Mouse (Mus musculus) layer of hippocampus, adult 2 months (tissue): ENCODE results near the gene Mrtfb. TPM values are rescaled to one million over a fixed set of nuclear protein-coding genes. Genes with fewer than 3 reads are reported as not detected.

Experiments used
- DNase-seq, 2 experiments: peaks; one replicate each; pipeline ENCODE4 v3.0.0; 2022; ENCODE audit warnings: low spot score in 2 of 2
- H3K27ac ChIP-seq: fragments of 200-600 bp; 2 replicates; pipeline ENCODE4 v1.8.1; 2022
- H3K4me3 ChIP-seq: fragments of 200-600 bp; 2 replicates; pipeline ENCODE4 v1.8.1; 2022; ENCODE audit warnings: mild to moderate bottlenecking
- CTCF ChIP-seq: fragments of 200-600 bp; conservative IDR thresholded peaks from 2 replicates; pipeline ENCODE4 v1.8.1; 2022; ENCODE audit warnings: antibody characterized with exemption, mild to moderate bottlenecking, moderate library complexity
- long read RNA-seq, 2 experiments: library from polyadenylated mRNA; stranded (forward); transcript quantifications; one replicate each; pipeline ENCODE4 v2.0.0; 2021; ENCODE audit warnings: borderline mapping rate in 2 of 2
- total RNA-seq, 2 experiments: library from RNA; stranded (reverse); gene quantifications; 2 replicates each; pipeline ENCODE4 v1.2.3; 2021

Gene Mrtfb
- total RNA-seq = 100 to 1,000 TPM; 173 to 185 TPM
- long read RNA-seq, experiment 1, full-length matches to known transcripts = 8 of 34 reads
- long read RNA-seq, experiment 1, partial matches to known transcripts = 21 of 34 reads
- long read RNA-seq, experiment 1, other reads (novel, unspliced or antisense) = 5 of 34 reads
- long read RNA-seq, experiment 2, full-length matches to known transcripts = 9 of 54 reads
- long read RNA-seq, experiment 2, partial matches to known transcripts = 15 of 54 reads
- long read RNA-seq, experiment 2, other reads (novel, unspliced or antisense) = 30 of 54 reads

DNA sequence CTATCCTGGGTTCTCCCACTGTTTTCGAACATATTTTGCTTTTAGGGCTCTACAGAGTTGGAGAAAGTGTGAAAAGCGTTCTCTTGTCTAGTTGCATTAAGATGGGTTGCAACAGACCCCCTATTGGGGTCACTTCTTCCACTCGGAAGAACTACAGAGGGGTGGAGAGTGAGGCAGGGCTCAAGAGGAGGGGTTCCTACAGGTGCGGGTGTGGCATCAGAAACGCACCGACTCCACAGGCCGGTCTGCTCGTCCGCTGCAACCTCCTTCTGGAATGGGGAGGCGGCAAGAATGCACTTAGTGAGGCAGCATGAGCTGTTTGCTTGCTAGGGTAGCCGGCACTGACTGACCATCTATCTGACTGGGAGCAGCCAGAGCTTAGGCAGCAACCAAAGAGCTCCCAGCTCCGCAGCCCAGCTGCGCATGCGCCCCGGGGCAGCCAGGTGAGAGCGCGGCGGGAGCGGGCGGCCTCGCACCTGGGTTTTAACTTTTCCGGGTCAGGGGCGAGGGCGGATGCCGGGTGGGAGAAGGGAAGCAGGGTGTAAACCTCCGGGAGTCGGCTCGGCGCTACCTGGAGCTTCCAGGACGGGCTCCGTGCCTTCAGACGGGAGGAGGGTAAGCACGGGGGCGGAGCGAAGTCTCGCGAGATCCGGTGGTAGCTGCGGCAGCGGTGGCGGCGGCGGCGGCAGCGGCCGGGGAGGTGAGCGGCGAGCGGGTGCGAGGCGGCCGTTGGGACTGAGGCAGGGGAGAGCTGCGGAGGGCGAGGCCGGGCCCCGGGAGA is at the start of gene Mrtfb:
Mrtfb (plus strand) TSS at position 627 of the 781 bp plus-strand sequence.
- peak within 1 kb of the TSS; percentile 98 for H3K27ac ChIP-seq
- peak; percentile 74 to 88 for DNase-seq
- H3K4me3 ChIP-seq = peak within 1 kb of the TSS; percentile 78
- peak; percentile 59 for TF ChIP-seq CTCF

DNA sequence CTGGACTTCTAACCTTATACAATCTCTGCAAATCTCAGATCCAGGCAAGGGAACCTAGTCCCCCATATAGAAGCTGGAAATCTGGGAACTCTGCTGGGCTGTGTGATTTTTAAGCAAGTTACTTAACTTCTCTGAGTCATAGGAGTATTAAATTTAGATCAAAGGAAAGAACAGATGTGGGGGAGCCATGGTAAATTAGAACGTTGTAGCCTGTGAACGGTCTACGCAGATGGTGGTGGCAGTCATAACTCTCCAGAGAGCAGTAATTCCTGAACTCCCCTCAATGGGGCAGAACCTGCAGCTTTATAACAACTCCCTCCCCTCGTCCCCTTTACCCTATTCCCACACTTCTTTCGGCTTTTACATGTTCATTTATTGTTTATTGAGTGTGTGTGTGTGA is 48.6 kb upstream of the Mrtfb start:
- peak; percentile 34 for TF ChIP-seq CTCF
- Histone ChIP-seq H3K4me3 (no peak overlapping the region), H3K27ac (peak overlapping the region; percentile 61; the same call in 1 of the 2 replicates)
- DNase-seq = peak; percentile 35 to 57

DNA sequence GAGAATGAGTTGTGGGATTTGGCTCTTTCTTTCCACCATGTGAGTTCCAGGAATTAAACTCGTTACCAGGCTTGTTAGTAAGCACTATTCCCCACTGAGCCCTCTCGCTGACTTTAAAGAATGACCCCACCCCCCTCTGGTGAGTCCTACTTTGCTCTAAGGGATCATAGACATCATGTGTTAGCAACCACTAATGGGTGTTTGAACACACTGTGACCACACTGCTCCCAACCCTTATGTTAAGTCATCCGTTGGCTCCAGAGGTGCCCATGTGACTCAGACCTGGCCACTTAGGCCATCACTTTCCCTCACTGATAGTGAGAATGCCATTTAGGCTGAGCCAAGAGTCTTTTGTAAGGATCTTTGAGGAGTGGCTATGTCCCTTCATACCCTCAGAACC is 48.2 kb upstream of the Mrtfb start:
- H3K27ac ChIP-seq = peak overlapping the region; percentile 61

DNA sequence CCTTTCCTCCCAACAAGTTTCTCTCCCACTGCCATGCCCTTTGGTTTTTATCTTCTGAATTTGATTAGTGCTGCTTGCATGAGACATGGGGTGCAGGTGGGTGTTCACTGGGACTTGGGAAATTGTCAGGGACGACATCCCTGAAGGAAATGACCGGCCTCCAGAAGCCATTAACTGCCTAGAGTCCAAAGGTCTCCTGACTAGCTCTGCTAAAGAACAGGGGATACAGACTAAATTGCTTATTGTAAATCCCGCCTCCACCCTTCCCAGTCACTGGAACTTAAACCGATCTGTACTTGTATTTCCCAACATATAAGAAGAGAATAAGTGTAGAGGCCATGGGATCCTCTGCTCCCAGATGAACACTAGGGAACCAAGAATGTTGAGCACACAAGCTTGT is 43.5 kb upstream of the Mrtfb start:
- no peak for TF ChIP-seq CTCF
- no peak overlapping the region for H3K4me3 ChIP-seq
- no peak for DNase-seq
- H3K27ac ChIP-seq = no peak overlapping the region

More for the DNA sequence above, 48.2 kb upstream of the Mrtfb start:
- TF ChIP-seq CTCF = no peak
- no peak overlapping the region for H3K4me3 ChIP-seq
- DNase-seq = no peak

DNA sequence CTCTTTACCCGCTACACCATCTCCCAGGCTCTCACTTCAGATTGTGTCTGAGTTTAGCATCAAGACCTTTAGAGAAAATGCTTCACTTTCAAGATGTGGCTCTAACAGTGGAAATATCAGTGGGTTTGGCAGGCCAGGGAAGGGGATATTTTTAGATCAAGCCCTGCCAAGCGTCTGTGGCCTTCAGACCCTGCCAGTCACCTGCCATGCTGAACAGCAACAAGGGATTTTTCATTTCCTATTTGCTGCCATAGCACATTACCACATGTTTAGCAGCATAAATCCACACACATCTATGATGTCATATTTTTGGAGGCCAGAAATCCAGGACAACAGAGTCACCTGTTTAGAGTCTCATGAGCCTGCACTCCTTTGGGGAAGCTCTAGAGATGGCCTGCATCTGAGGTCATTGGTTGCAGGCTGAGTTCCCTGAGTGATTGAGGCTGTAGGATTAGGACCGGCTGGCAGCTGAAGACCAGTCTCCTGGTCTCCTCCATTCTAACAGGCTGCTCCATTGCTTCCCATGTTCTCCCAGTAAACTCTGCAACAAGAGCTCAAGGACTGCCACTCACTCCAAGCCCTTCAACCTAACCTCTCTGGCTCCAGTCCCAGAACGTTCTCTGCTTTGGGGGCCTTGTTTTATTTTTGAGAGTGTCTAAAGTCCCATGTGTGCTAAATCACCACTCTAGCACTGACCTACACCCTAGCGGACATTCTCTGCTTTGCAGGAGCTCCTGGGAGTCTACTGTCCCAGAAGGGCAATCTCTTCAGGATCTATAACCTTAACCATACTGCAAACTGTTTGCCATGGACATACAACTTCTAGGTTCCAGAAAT is 39.9 kb upstream of the Mrtfb start:
- H3K4me3 ChIP-seq = no peak overlapping the region
- no peak for DNase-seq
- no peak overlapping the region for H3K27ac ChIP-seq
- TF ChIP-seq CTCF = 0 out of 2 replicates have a peak, but pooled peaks have one; percentile 14

DNA sequence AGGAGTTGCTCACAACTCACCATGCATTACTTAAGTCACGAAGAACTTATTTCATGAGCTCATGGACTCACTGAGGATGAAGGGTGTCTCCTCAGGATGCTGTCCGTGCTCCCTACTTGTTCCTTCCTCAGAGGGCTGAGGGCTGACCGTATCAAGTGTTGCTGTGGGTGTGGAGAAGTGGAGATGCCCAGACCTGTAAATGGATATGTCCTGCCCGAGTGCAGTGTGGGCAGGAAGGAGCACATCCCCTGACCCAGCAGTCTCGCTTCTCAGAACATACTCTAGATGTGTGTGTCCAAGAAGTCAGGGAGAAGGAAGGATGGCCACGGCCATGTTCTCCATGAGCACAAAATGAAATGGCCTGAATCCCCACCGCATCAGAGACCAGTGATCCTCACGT is 38.3 kb upstream of the Mrtfb start:
- TF ChIP-seq CTCF = no peak
- no peak for DNase-seq
- Histone ChIP-seq H3K4me3 (no peak overlapping the region), H3K27ac (no peak overlapping the region)

DNA sequence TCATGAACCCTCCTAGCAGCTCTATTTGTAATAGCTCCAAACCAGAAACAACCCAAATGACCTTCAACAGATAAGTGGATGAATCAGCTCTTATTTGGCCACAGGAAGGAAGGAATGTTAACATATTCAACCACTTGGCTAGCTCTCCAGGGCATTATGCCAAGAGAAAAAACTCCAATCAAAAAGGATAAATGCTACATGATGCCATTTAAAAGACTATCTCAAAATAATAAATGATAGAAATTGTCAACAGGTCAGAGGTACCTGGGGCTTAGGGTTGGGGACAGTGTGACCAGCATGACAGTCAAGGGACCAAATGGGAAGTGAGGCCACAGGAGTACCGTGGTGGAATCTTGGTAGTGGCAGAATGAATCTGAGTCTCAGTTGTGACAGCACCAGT is 34.8 kb upstream of the Mrtfb start:
- Histone ChIP-seq H3K4me3 (no peak overlapping the region), H3K27ac (no peak overlapping the region)
- TF ChIP-seq CTCF = no peak
- no peak for DNase-seq

DNA sequence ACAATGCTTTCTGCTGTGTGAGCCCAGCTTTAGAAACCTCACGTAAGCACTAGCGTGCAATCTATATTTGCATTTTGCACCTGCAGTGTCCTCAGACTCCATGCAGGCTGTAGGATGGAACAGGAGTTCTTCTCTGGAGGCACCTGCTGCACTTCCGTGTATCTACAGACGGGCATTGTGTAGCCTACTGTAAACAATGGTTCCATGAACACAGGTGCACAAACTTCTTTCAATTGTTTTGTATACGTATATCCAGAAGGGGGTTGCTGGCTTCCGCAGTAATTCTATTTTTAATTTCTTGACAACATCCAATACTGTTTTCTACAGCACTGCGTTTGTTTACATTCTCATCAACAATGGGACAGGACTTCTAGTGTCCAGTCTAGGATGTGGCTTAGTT is 24.2 kb upstream of the Mrtfb start:
- DNase-seq = no peak
- Histone ChIP-seq H3K27ac (peak overlapping the region; percentile 41; the same call in 1 of the 2 replicates), H3K4me3 (no peak overlapping the region)
- TF ChIP-seq CTCF = no peak

DNA sequence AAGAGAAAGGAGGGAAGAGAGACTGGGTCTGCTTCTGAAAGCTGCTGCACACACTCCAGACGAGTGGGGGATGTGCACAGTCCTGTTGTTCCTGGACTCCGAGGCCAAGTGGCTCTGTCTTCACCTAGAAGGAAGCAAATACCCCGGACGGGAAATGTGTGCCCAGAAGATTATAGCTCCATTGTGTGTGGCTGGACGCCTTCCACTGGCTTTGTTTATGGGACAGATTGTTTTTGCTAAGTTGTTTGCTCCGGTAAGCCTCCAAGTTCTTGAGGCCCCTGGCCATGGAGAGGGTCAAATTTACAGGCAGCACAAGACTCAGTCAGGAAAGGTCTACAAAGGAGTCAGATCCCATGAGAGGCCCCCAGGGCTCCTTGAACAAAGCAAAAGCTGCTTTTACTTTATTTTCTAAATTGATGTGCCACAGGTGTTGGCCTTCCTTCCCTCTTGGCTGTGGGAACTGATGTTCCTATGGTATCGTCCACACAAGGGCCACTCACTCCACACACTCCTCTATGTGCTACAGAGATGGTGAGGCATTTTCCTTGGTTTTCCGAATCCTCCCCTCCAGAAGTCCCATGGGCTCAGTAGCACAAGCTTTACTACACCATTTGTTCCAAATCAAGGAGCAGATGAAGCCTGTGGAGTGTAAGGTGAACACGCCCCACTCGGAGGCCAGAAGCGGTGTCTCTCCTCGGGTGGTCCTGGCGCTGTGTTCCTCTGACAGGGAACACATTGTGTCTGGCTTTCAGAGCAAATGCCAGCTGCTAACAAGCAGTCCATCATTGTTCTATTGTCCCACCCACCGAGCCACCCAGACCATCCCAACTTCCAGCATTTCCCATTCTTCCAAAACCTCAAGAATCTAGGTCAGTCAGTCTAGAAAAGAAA is 23.1 kb upstream of the Mrtfb start:
- 0 out of 2 replicates have a peak, but pooled peaks have one; percentile 3 for TF ChIP-seq CTCF
- DNase-seq = no peak
- Histone ChIP-seq H3K4me3 (no peak overlapping the region), H3K27ac (peak overlapping the region; percentile 64)

DNA sequence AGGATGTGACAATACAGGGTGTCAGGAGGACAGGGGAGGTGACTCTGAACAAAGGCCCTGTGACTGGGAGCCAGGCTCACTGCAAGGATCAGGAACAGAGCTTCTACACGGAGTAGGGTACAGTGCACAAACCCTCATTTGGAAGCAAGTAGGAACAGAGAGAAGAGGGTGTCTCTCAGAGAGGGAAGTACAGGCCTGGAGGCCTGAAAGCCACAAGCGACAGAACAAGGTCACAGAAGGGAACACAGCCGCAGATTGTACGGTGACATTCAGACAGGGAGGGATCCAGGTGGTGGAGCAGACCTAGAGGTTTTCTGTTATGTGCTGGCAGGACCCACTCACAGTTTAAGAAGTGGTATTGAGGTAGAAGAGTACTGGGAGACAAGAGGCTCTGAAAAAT is 17.2 kb upstream of the Mrtfb start:
- no peak overlapping the region for H3K27ac ChIP-seq
- TF ChIP-seq CTCF = no peak
- H3K4me3 ChIP-seq = no peak overlapping the region
- no peak for DNase-seq

DNA sequence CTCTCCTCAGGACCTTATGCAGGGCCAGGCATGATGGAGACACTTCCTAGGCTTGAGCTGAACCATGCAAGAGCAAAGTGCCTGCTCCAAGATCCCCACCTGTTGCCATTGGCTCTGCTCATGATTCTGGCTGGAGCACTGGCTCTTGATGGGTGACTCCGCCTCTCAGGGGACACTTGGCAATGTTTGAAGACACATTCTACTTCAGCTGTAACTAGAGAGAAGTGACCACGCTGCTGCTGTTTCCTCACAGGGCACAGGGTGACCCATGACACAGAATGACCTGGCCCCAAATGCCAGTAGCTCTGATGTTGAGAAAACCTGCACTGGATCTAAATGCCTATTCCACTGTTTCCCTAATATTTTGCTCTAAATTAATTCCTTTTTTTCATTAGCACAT is 16.7 kb upstream of the Mrtfb start:
- TF ChIP-seq CTCF = no peak
- H3K27ac ChIP-seq = no peak overlapping the region
- no peak overlapping the region for H3K4me3 ChIP-seq
- DNase-seq = no peak

DNA sequence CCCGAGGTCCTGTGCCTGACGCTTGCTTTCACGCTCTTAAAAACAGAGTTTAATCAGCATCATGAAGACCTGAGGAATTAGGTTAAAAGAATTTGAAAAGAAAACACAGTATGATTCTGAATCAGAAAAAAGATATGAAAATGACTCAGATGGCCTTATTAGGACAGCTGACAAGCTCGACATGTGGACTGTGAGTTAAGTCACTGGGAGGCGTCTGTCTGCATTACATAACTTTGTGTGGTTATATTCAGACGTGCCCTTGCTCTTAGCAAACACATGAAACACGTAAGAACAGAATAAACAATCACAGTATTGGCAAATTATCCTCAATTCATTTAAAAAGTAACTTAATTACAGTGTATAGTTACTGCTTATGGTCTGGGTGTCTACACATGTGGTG is 16.0 kb upstream of the Mrtfb start:
- no peak overlapping the region for H3K4me3 ChIP-seq
- H3K27ac ChIP-seq = peak overlapping the region; percentile 43
- no peak for TF ChIP-seq CTCF
- DNase-seq = peak in 1 of 2 experiments; percentile 17
